Mouse (Mus musculus) macrophage (primary cell): ENCODE data around the gene Smarcb1. TPM values are rescaled to one million over a fixed set of nuclear protein-coding genes. Genes with fewer than 3 reads are reported as not detected.
"Not testable (repeated sequence)": the region's sequence is repeated elsewhere in the genome, so short reads cannot be mapped to it uniquely, and the experiment has no call there.

ENCODE experiments used
- H3K27ac ChIP-seq: fragments of 350-480 bp; formaldehyde crosslinking; 2 replicates; pipeline ENCODE4 v1.9.0; 2021
- H3K36me3 ChIP-seq: fragments of 350-480 bp; formaldehyde crosslinking; 2 replicates; pipeline ENCODE4 v1.9.0; 2021; ENCODE audit errors: inconsistent target
- H3K4me3 ChIP-seq: fragments of 350-480 bp; formaldehyde crosslinking; 2 replicates; pipeline ENCODE4 v1.9.0; 2021; ENCODE audit errors: inconsistent target
- H3K79me2 ChIP-seq: fragments of 350-480 bp; formaldehyde crosslinking; 2 replicates; pipeline ENCODE4 v1.9.0; 2021; ENCODE audit errors: inconsistent target
- WGBS: methylation state at CpG from one replicate; pipeline ENCODE4 v1.1.7; 2026; ENCODE audit warnings: inconsistent platforms; ENCODE audit not compliant: missing documents; 5-methylcytosine and 5-hydroxymethylcytosine counted together
- polyA plus RNA-seq: library from polyadenylated mRNA; stranded (reverse); fragments of 250-400 nt; gene quantifications from 3 replicates; pipeline ENCODE4 v1.2.4, GENCODE M21; 2018; ENCODE audit warnings: inconsistent platforms

Smarcb1 gene
- polyA plus RNA-seq, 1 experiment from 2014 or later, result 36.6 TPM

DNA sequence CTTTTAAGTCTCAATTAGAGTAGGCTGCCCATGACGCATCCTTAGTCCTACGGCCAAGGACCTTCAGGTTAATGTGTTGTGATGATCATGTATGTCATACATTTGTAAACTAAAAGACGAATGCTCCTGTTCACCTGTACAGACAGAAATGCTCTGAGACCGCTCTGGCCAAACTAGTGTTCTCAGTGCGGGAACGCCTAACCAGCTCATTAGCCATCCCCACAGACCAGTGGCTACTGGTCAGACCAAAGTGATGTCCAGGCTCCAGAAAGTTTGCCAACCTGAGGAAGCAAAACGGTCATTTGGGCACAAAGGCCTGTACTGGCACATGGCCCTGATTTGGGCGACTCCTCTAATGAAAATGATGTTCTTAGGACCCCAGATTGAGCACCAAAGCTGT is 36.7 kb downstream of the Smarcb1 start:
- no peaks in the 10 kb centered on the region for H3K36me3 ChIP-seq
- H3K79me2 ChIP-seq, result no peaks in the 10 kb centered on the region
- 94% methylated on average over 8 of the region's 8 CpGs for WGBS
- H3K4me3 ChIP-seq, result no peak overlapping the region
- no peak overlapping the region for H3K27ac ChIP-seq

DNA sequence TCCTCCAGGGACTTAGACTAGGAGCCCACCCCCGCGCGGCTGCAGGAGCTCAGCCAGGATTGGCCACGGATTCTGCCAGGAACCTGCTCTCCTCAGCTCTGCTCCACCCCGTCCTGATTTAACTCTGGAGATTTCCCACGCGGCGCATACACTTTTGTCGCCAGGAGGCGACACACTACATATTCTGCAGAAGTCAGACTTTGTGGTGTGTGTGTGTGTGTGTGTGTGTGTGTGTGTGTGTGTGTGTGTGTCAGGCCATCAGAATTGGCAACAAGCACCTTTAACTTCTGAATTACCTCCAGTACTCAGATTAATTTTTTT is 38.2 kb downstream of the Smarcb1 start:
- no peaks in the 10 kb centered on the region for H3K36me3 ChIP-seq
- 4% methylated on average over 10 of the region's 10 CpGs for WGBS
- H3K79me2 ChIP-seq, result no peaks in the 10 kb centered on the region
- H3K27ac ChIP-seq, result no peak overlapping the region
- H3K4me3 ChIP-seq, result no peak overlapping the region

DNA sequence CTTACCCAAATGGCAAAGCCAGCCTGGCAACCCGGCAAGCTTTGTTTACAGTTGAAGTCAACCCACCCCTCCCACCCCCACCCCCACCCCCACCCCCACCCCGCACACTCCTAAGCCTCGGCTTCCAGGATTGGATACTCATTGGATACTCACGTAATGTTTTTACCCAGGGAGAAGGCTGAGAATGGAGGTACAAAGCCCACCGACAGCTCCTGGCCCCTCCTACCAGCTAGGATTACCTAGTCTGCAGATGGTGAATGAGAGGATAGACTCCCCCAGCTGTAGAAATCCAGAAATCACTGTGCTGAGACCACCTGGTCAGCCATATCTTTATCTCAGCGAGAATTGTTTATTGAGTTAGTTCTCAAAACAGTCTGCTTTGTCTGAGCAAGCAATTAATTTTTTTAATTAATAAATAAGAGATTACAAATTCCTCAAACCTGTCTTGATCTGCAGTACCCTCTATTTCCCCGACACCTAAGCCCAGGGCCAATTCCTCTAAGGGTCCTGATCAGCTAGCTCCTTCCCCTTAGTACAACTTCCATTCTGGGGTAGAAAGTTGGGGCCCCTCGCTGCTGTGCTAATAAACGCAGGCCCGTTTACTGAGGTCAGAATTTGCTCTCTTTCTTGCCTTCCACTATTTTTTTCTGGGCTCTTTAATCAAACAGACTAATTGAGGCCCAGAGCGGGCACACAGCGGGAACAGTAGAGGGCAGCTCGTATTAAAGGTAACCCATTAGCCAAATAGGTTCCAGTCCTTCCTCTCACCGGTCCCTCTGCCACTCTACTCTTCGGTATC is 38.8 kb downstream of the Smarcb1 start:
- 50% methylated on average over 13 of the region's 15 CpGs for WGBS
- Histone ChIP-seq H3K36me3 (no peaks in the 10 kb centered on the region), H3K79me2 (no peaks in the 10 kb centered on the region), H3K27ac (no peak overlapping the region), H3K4me3 (no peak overlapping the region)

DNA sequence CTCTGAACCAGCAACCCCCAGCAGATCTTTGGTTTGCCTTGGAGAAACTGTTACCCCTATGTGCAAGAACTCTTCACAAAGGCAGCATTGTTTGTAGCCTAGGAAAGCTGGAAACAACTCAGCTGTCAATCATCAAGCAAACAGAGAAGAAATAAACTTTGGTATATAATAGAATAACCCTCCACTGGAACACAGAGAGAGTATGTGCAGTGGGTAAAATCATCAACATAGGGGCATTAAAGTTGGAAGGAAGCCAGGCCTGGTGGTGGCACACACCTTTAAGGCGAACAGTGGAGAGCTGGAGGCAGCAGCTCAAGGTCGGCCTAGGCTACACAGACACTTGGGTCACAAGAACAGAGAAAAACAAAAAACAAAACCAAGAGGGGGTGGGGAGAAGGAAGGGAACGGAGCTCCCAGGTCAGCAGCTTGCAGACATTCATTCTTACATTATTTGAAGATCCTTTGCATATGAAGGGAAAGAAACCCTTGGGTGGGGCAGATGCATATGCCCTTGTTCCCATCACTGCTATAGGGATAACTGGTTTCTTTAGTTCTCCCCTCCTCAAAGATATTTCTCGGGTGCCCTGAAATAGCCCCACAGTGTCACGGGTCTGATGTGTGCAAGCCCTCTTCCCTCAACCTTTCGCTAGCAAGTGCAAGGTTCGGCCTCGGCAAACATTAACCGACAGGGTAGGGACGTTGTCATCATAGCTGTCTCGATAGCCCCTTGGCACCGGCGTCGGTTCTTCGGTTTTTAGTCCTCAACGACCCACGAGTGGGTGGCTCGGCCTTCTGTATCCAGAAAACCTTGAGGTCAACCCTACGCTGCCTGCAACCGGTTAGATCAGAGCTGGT is 39.6 kb downstream of the Smarcb1 start:
- Histone ChIP-seq H3K27ac (no peak overlapping the region), H3K4me3 (no peak overlapping the region), H3K79me2 (no peaks in the 10 kb centered on the region), H3K36me3 (no peaks in the 10 kb centered on the region)
- 81% methylated on average over 20 of the region's 20 CpGs for WGBS

DNA sequence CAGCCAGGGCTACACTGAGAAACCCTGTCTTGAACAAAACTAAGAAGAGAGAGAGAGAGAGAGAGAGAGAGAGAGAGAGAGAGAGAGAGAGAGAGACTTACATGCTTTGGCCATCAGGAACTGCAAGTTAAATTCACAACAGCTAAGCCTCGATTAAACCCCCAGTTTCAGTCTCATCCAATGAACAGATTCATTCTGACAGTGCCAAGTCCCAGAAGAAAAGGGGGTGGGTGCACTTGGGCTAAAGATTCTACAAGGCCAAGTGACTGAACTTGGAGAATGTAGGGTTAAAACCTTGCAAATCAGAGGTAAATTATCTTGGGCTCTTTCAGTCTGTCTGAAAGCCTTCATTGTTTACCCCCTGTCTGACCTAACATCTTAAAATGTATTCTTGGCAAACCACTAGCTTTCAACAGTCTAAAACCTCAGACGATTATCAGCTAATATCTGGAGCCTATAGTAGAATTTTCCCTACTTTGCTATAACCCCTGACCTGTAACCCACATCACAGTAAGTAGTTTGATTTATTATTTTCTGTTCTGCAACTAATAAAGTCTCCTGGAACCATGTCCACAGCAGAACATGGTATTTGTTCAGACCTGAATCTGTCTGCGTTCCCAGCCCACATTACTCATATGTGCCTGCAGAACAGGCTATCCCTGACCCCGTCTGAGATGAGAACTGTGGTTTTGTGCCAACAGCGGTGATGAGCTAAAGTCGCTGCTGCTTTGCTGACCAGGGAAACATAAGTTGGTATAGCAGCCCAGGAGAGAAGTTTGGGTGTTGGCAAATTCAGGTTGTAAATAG is 40.4 kb downstream of the Smarcb1 start:
- 70% methylated on average over 6 of the region's 6 CpGs for WGBS
- Histone ChIP-seq H3K27ac (no peak overlapping the region), H3K79me2 (no peaks in the 10 kb centered on the region), H3K4me3 (no peak overlapping the region), H3K36me3 (no peaks in the 10 kb centered on the region)

DNA sequence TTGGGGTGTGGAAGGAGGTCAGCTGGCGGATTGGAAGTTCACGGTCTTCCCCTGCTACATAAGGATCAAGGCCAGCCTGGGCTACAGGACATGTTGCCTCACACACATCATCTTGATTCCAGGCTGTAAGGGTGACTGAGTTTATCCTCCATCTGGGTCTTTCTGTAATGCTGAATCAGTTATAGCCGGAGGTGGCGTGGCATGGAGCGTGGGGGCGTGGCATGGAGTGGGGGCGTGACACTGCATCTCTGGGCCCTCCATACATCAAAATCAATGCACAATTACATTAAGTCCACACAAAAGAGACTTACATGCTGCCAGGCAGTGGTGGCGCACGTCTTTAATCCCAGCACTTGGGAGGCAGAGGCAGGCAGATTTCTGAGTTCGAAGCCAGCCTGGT is 41.1 kb downstream of the Smarcb1 start:
- Histone ChIP-seq H3K36me3 (no peaks in the 10 kb centered on the region), H3K79me2 (no peaks in the 10 kb centered on the region), H3K4me3 (no peak overlapping the region), H3K27ac (no peak overlapping the region)
- WGBS, result 92% methylated on average over 10 of the region's 10 CpGs

DNA sequence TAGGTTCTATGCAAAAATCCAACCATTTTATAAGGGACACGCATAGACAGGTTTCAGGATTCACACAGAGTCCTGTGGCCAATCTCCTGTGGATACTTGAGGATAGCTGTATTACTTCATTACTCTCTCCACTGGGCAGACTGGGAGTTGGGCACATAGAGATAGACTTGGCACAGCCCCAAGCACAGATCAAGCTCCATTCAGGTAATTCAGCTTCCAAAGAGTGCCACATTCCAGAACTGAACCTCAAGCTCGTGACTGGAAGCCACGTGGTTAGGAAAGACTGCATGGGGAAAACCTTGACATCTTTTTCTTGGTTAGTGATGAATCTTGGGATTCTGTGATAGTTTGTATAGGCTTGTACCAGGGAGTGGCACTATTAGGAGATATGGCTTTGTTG is 42.6 kb downstream of the Smarcb1 start:
- no peaks in the 10 kb centered on the region for H3K79me2 ChIP-seq
- H3K4me3 ChIP-seq, result no peak overlapping the region
- H3K27ac ChIP-seq, result no peak overlapping the region
- 95% methylated on average over 3 of the region's 3 CpGs for WGBS
- no peaks in the 10 kb centered on the region for H3K36me3 ChIP-seq

DNA sequence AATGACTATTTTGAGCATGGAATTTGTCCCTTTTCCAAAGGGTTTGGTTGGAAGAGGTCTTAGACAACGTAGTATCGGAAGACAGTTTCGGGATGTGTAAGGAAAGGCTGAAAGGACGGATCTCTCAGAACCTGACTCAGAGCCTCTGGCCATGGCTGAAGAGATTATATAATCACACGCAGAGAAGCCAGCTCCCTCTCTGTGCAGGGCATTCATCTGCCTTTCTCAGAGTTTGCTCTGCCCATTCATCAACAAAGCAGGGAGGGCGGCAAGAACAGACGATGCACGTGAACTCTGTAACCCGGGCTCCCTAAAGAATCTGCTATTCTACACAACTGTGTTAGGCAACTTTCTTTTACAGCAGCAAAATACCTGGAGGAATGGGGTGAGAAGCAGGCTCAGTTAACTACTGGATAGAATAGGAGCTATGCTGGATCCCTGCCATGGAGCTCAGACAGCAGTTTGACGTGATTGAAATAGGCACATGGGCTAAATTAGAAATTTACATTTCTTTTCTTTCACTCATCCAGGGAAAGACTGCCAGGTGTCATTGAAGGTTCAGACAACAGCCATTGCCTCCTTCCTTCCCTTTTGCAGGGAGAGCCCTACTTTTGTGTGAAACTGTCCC is 47.8 kb downstream of the Smarcb1 start:
- WGBS, result 73% methylated on average over 10 of the region's 10 CpGs
- Histone ChIP-seq H3K36me3 (no peaks in the 10 kb centered on the region), H3K79me2 (no peaks in the 10 kb centered on the region), H3K4me3 (no peak overlapping the region), H3K27ac (no peak overlapping the region)

DNA sequence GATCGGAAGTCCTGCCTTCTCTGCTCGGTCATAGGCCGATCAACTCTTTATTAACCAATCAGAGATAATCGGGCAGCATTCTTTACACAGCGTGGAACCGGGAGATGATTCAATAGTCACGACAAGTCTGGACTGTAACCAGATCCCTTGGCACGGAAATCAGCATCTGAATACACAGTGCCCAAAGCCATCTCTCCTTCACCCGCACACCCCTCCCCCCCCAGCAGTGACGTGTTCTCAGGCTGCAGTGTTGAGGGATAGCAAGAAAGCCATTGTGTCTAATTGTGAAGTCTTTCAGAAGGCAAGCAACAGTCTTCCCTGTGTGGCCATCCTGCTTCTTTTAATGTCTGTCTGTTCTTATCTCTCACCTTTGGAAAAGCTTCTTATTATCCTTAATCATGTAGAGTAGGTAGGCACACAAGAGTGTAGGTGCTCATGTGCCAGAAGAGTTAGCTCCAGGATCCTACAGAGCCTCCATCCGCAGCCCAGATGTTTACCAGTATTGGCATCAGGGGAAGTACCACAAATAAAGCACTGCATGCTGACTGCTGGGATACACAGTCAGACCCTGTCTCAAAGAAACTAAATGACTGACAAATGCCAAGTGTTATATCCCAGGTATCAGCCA is 48.4 kb downstream of the Smarcb1 start:
- H3K27ac ChIP-seq, result no peak overlapping the region
- no peaks in the 10 kb centered on the region for H3K79me2 ChIP-seq
- H3K36me3 ChIP-seq, result no peaks in the 10 kb centered on the region
- 9% methylated on average over 11 of the region's 11 CpGs for WGBS
- peak overlapping the region; percentile 8; the same call in 1 of the 2 replicates for H3K4me3 ChIP-seq

DNA sequence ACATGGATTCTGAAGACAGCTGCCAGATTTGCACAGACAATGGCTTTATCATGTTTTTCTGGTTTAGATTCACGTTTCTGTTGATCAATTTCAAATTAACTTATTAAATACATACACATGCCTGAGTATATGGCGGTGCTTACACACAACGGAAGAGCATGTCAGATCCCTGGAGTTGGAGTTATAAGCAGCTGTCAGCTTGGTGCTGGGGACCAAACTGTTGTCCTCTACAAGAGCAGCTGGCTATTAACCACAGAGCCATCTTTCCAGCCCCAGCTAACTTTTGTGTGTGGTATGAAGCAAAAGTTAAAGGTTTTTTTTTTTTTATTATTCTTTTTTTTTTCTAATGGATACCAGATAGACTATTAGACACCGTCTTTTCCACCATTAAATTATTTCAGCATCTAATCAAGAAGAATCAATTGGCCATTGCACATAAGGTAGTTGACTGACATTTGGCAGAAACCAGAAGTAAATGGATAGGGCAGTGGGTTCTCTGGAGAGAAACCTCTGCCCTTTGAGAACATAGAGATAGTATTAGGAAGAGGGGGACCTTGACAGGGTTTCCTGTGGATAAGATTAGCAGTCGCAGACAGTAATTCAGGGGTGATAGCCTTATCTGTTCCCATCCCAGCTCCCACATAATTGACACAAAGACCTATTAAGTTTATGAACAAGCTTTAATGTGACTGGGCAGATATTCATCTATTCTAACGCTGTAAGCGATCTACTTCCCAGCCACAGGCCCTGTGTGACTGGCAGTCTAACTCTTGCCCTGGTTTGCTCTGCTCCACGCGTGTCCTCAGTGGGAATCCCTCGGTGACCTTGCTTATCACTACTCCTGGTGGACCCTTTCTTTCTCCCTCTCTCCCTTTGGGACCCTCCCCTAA is 49.1 kb downstream of the Smarcb1 start:
- H3K4me3 ChIP-seq, result peak overlapping the region; percentile 8; the same call in 1 of the 2 replicates
- 55% methylated on average over 10 of the region's 10 CpGs for WGBS

DNA sequence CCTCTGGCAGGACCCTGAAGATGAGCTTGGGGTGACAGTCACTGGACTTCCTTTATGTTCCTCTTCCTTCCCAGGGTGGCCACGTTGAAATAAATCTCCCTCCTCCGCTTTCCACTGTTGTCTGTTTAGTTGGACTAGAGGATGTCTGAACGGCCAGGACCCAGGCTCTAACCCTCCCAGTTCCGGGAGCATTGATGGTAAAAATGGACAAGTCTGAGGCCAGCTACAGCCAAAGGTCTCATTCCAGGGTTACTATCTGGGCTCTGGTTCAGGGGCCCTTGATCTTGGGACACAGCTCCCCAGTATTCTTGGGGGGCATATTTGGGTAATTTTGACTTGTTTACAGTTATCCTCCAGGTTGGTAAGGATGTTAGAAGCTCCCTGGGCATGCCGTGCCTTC is 59.8 kb downstream of the Smarcb1 start:
- WGBS, result 92% methylated on average over 5 of the region's 5 CpGs
- no peaks in the 10 kb centered on the region for H3K79me2 ChIP-seq
- H3K4me3 ChIP-seq, result no peak overlapping the region
- no peak overlapping the region for H3K27ac ChIP-seq
- H3K36me3 ChIP-seq, result no peaks in the 10 kb centered on the region

More for the DNA sequence above, 49.1 kb downstream of the Smarcb1 start:
- no peaks in the 10 kb centered on the region for H3K79me2 ChIP-seq
- no peak overlapping the region for H3K27ac ChIP-seq
- H3K36me3 ChIP-seq, result no peaks in the 10 kb centered on the region

DNA sequence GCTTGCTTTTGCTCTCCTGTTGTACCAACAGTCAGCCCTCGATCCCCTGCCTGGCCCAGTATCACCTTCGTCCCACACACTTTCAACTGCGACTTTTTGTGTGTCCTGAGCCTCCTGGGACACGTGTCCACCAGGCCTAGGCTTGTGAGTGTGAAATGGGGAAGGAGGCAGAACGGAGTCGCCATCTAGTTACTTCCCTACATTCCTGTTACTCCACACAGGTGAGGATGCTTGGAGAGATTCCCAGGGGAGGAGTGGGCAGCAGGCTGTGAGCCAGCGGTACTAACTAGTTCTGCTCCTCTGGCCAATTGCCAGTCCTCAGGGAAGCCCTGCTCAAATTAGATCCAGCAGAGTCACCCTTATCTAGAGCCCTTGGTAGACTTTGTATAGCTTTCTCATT is 60.7 kb downstream of the Smarcb1 start:
- H3K4me3 ChIP-seq, result no peak overlapping the region
- WGBS, result 60% methylated on average over 7 of the region's 7 CpGs
- no peaks in the 10 kb centered on the region for H3K36me3 ChIP-seq
- no peak overlapping the region for H3K27ac ChIP-seq
- H3K79me2 ChIP-seq, result no peaks in the 10 kb centered on the region

DNA sequence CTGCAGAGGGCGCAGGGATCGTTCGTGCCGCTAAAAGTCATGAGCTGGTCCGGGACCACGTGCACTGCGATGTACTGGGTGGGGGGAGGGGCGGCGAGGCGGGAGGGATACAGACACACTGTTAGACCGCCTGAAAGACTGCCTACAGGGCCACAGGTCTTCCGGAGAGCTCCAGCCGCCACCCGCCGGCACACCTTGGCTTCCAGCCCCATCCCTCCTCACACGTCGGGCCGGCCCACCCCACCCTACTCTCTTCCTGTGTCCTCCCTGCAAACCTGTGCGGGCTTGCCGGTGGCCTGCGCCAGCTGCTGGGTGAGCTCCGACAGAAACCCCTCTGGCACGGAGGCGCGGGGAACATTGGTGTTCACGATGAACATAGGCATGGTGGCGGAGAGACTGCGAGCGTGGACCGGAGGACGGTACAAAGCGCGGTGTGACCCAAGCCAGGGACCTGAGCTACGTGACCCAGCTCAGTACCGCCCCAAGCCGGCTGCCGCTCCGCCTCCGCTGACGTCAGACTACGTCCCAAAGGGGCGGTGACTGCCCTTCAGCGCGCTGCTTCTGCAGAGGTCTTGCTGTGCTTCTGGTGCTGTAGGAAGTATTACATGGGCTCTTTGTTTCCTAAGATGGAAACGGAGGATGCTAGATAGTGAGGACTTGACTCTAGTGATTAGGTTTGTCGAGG is 61.5 kb downstream of the Smarcb1 start, which contains the start of gene Mif:
Mif (minus strand) TSS at position 455 of the 685 bp plus-strand sequence.
- H3K36me3 ChIP-seq, H3K79me2 ChIP-seq: not testable (repeated sequence)
- peak within 1 kb of the TSS; percentile 49 for H3K4me3 ChIP-seq
- peak within 1 kb of the TSS; percentile 70 for H3K27ac ChIP-seq
- 1% methylated on average over 34 of the region's 46 CpGs for WGBS
